Mouse (Mus musculus): Measurements from ENCODE around the gene Hspb1. TPM values are rescaled to one million over a fixed set of nuclear protein-coding genes. Genes with fewer than 3 reads are reported as not detected.

Hspb1 gene
- total RNA-seq (2021): 100 to 1,000 TPM; 406 to 459 TPM

GRCm38 (mm10) chr5:135887675-135888102 is at the start of gene Hspb1:
TSS of gene Hspb1 (plus strand) at chr5:135887919.
- intact Hi-C loops (cut with DNase I): no loop called here
- DNase-seq: peak; percentile 92 to 94

GRCm38 (mm10) chr5:135841651-135842050 is 46.1 kb upstream of the Hspb1 start:
- intact Hi-C loops (cut with DNase I): no loop called here
- no peak for DNase-seq

GRCm38 (mm10) chr5:135843418-135843817 is 44.3 kb upstream of the Hspb1 start:
- intact Hi-C loops (cut with DNase I): no loop called here
- peak; percentile 14 to 47 for DNase-seq

DNA sequence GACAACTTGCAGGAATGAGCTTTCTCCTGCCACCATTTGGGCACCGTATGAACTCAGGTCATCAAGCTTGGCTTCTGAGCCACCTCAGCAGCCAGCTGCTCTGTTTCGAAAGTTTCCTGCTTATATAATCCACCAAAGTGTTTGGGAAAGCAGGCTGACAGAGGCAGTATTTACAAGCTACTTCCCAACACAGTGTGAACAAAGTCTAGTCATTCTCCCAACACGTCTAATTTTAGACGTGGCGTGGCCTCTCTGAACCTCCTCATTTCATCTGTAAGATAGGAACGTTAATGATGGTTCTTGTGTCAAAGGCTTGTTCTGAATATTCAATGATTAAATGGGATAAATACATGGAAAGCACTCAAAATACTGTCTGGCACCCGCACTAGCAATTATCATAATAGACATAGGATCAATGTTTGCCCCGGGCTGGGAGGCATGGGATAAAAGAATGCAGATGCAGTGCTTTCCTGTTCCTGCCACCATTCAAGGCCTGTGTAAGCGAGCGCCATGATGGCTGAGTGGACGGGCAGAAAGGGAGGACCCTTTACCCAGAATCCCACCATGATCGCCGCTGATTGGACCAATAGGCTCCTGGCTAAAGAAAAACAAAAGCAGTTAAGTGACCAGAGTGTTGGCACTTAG is 41.9 kb upstream of the Hspb1 start:
- intact Hi-C loops (cut with DNase I): no loop called here
- DNase-seq: no peak

DNA sequence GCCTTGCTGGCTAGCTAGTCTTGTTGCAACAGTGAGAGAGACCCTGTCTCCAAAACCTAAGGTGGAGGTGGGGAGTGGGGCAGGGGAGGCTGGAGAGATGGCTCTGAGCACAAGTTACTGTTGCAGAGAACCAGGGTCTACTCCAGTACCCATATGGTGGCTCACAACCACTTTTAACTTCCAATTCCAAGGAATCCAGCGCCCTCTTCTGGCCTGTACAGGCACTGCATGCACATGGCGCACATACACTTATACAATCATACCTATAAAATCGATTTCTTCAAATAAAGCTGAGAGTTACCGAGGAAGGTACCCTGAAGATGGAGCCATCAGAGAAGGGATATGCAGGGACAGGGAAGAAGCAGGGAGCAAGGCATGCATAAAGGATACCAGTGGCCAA is 40.3 kb upstream of the Hspb1 start:
- intact Hi-C loops (cut with DNase I): no loop called here
- DNase-seq: no peak

DNA sequence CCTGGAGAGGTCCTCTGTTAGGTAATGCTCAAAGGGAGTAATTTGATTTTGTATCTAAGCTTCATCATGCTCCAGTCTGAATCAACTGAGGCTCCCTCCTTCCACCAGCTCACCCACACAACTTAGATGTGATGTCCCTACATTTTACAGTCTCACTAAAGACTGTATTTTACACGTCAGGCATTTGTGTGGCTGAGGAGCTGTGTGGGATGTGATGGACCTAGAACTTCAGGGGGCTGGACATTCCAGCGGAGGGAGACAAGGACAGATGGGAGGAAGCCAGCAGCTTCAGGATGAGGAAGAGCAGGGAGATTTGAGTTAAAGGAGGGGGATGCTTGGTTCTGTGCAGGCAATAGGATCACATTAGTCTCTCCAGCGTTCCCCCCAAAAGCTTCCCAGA is 39.8 kb upstream of the Hspb1 start:
- DNase-seq: no peak
- intact Hi-C loops (cut with DNase I): no loop called here

GRCm38 (mm10) chr5:135851024-135851423 is 36.7 kb upstream of the Hspb1 start:
- no peak for DNase-seq
- intact Hi-C loops (cut with DNase I): no loop called here

GRCm38 (mm10) chr5:135851481-135851880 is 36.2 kb upstream of the Hspb1 start:
- no peak for DNase-seq
- intact Hi-C loops (cut with DNase I): no loop called here

GRCm38 (mm10) chr5:135852421-135852820 is 35.3 kb upstream of the Hspb1 start:
- intact Hi-C loops (cut with DNase I): no loop called here
- no peak for DNase-seq

DNA sequence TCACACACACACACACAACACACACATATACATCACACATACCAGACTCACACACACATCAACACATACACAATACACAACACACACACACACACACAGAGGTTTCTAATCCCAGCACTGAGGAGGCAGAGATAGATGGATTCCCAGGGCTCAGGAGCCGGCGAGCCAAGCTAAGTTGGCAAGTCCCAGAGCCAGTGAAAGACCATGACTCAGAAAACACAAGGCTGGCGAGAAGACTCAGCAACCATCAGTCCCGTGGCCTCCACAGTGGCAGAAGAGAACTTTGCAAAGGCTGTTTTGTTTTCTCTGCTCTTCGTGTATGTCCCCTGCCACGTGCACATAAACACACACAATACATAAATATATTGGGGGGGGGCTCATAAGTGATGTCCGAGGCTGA is 34.0 kb upstream of the Hspb1 start:
- no peak for DNase-seq
- intact Hi-C loops (cut with DNase I): loop anchor here (2.0 kb wide), 1 partner anchor 237 kb away; no protein-coding TSS in a partner anchor

DNA sequence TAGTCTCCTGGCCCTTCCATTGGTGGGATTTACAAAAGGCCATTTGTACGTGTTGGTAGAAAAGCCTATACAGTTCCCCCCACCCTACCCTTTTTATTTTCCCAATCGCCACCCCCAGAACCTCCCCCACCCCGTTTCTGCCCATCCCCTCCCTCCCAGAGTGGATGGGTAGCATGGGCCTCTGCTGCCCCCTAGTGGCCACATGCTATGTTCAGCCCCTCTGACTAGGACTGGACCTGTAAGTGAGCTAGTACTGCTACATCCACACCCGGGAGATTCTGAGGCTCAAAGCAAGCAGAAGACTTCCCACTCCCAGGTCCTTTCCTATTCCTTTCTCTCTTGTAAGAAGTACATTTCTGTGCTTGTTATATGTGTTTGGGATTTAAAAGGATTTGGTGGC is 32.6 kb upstream of the Hspb1 start:
- intact Hi-C loops (cut with DNase I): loop anchor here (1.0 to 2.0 kb wide), 2 partner anchors 61 to 238 kb away; no protein-coding TSS in a partner anchor

GRCm38 (mm10) chr5:135866662-135867061 is 21.1 kb upstream of the Hspb1 start:
- intact Hi-C loops (cut with DNase I): no loop called here
- DNase-seq: no peak

More for the DNA sequence above, 32.6 kb upstream of the Hspb1 start:
- peak; percentile 76 to 83 for DNase-seq

DNA sequence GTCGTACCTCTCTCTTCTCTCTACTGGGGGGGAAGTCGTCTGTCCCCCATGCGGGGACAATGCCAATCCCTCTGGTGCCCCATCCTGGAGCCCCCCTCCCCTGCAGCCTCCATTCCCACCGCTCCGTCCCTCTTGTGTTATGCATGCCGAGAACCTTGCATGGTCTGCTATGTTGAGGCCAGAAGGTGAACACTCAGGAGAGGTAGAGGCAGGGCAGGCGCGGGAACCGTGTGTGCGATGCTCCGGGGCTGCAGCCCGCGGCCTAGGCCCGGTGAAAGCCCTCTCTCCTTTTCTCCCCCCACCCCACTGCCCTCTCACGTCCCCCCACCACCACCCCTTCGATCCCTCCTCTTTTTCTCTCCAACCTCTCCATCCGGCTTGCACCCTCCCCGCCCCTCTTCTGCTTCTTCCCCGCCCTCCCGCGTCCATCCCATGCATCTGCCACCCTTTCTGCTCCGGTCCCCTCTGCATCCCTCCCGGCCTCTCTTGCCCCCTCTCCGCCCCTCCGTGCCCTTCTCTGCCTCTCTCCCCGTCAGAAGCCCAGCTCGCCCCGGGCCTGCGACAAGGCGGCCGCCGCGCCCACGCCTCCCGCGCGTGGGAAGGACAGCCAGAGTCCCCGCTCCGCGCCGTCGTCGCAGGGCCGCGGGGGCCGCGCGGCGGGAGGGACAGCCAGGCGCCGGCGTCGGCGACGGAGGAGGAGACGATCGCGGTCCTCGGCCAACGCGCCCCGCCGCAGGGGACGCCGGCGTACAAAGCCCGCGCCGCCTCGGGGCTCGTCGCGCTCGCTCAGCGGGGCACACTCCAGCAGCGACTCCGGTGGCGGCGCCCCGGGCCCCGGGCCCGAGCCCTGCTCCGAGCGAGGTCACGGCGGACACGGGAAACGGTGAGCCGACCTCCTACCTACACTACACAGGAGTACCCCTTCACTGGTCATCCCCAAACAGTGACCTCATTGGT is 19.8 kb upstream of the Hspb1 start:
- no peak for DNase-seq
- intact Hi-C loops (cut with DNase I): no loop called here

DNA sequence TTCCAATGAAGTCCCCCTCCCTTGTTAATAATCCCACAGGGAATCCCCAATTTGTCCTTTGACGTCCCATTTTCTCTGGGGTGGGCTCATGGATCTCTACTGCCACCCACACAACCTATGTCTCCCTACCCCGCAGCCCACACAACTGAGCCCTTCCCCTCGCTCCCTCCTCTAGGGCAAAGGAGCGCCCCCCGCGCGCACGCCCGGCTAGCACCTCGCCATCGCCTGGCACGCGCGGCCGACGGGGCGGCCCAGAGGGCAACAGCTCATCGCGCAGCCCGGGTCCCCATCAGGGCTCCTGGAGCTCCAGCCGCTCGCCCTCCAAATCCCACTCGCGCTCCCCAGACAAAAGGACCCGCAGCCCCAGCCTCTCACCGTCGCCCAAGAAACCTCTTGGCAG is 19.1 kb upstream of the Hspb1 start:
- DNase-seq: no peak
- intact Hi-C loops (cut with DNase I): no loop called here

DNA sequence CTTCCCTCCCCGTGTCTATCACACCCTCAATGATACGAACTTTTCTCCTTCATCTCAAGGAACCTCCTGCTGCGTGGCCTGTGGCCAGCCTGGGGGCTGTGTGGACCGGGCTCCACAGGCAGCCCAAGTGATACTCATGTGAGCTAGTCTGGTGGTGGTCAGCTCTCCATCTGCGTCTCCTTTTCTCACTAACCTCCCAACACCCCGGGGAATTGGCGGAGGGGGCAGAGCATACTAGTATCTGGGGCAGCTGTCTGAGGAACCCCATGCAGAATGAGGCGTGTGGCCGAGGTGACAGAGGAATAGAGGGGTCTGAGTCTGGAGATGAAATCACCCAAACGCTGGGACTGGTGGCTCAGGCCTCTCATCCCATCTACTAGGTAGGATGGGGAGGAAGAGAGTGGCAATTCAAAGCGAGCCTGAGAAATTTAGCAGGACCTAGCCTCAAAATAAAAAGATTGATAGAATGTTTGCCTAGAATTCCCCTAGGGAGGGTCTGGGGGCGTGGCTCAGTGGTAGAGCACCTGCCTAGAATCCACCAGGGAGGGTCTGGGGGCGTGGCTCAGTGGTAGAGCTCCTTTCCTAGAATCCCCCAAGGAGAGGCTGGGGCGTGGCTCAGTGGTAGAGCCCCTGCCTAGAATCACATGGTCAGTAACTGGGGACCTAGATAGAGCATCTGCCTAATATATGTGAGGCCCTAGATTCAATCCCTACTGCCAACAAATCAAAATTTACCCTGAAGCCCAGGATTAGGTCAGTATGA is 17.9 kb upstream of the Hspb1 start:
- intact Hi-C loops (cut with DNase I): no loop called here
- DNase-seq: no peak

- DNase-seq: no peak
- intact Hi-C loops (cut with DNase I): no loop called here
These were observed 17.2 kb upstream of the Hspb1 start for GRCm38 (mm10) chr5:135870505-135870904.

DNA sequence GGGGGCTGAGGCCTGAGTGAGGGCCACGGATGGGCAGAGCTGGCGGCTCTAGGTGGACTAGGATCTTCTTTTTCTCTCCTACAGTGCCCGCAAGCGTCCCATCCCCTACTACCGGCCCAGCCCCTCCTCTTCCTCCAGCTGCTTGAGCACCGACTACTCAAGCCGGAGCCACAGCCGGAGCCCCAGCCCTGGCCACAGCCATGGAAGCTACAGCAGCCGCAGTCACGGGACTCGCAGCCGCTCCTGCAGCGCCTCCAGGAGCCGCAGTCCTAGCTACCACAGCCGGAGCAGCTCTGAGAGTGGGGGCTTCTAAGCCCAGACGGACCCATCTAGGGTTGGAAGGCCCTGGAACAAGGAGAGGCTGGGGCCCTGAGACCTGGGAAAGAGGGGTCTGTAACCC is 14.7 kb upstream of the Hspb1 start:
- intact Hi-C loops (cut with DNase I): no loop called here
- no peak for DNase-seq

GRCm38 (mm10) chr5:135873753-135874152 is 14.0 kb upstream of the Hspb1 start:
- DNase-seq: no peak
- intact Hi-C loops (cut with DNase I): no loop called here

- peak; percentile 73 to 79 for DNase-seq
- intact Hi-C loops (cut with DNase I): loop anchor here (2.0 kb wide), 1 partner anchor 184 kb away; no protein-coding TSS in a partner anchor
These were observed 10.5 kb upstream of the Hspb1 start for GRCm38 (mm10) chr5:135877180-135877579.

- peak; percentile 64 to 72 for DNase-seq
- intact Hi-C loops (cut with DNase I): loop anchor here (2.0 kb wide), 1 partner anchor 183 kb away; no protein-coding TSS in a partner anchor
These were observed 9.9 kb upstream of the Hspb1 start for GRCm38 (mm10) chr5:135877831-135878231.
